Mouse (Mus musculus) adrenal gland, adult 8-10 months (tissue): ENCODE measurements around the gene Odr4. TPM values are rescaled to one million over a fixed set of nuclear protein-coding genes. Genes with fewer than 3 reads are reported as not detected.

Experiments used
- DNase-seq: peaks from one replicate; pipeline ENCODE4 v3.0.0; 2022
- total RNA-seq, 4 experiments: library from RNA; stranded (reverse); gene quantifications; 2 replicates each; pipeline ENCODE4 v1.2.4; 2022

Odr4 gene
- 10 to 100 TPM; 47.0 to 58.8 (median 50.4) TPM for total RNA-seq

DNA sequence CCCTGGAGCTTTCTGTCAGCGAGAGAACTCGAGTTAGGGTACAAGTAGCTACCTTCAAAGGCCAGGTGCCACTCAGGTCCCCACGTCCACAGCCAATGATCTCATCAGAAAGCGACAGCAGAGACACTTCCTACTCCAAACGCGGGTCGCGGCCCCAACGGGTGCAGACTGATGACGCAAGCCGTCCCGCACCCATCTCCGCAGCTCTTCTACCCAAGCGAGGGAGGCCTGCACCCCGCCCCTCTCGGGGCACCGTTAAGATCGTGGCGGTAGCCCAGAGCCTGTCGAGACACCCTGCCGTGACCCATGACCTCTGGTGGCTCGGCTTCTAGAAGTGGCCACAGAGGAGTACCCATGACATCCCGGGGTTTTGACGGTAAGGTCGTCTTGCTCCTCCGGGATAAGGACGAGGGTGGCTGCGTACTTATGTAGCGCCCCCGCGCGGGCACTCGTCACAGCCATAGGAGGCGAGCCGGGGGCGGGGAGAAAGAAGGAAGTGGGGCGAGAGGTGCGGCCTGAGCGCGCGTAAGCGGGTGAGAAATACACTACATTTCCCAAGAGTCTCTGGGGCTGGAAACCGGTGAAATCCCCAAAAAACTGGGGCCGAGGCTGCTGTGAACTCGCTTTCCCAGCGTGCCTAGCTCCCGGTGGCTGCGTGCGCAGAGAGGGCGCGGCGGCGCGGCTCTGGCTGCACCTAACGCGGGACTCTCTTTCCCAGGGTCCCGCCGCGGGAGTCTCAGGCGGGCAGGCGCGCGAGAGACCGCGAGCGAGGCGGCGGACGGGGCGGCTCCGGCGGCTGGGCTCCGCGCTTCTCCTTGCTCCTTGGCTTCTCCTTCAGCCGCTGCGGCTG, at the start of gene Odr4, which contains the start of gene Tpr:
Gene Odr4 (minus strand): TSS at position 443 of the 850 bp plus-strand sequence.
Gene Tpr (plus strand): TSS at position 201 of the 850 bp plus-strand sequence.
- peak; percentile 99 for DNase-seq

DNA sequence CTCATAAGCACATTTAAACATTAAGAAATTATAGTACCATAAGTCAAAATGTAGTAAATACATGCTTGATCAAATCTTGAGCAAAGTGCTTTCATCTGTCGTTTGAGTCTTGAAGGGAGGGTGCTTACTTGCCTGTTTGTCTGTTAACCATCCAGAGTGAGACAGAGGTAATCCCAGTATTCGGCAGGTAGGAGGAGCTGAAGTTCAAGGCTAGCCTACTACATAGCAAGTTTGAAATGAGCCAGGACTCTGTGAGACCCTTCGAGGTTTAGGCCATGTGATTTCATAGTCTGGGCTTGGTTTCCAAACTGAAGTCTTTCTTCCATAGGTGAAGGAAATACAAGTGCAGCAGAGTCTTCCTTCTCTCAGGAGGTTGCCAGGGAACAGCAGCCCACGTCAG, 48.9 kb upstream of the Odr4 start:
- no peak for DNase-seq

DNA sequence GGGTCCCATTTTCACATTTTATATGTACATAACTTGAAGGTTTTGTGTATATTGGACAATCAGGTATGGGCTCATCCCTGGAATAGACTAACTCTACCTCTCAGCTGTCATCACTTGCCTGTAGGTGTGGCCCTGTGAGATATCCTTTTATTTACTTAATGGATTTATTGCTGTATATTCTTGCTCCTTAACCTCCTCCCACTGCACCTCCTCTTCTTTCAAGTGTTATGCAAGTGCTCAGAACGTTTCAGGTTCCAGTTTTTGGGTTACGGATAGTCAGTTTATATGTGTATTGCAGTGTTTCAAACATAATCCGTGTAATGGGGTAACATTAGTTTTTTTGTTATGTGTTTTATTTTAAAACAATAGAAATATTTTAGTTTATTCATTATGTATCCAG, 45.8 kb upstream of the Odr4 start:
- DNase-seq, result no peak

DNA sequence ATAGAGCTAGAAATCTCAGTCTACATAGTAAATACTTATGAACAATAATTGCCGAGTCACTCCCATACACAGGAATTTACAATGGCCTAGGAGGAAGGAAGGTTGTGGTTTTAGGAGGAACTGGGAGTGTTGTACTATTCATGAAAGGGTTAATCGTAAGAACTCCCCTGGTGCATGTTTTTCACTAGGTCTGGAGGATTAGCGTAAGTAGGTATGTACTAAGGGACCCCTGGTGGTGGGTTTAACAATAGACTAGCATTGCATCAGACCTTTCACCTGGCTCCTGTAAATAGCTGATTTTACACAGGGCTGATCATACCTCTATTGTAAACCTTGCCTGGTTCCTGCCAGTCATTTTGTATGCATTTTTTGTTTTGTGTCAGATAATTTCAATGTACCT, 33.3 kb upstream of the Odr4 start:
- no peak for DNase-seq

DNA sequence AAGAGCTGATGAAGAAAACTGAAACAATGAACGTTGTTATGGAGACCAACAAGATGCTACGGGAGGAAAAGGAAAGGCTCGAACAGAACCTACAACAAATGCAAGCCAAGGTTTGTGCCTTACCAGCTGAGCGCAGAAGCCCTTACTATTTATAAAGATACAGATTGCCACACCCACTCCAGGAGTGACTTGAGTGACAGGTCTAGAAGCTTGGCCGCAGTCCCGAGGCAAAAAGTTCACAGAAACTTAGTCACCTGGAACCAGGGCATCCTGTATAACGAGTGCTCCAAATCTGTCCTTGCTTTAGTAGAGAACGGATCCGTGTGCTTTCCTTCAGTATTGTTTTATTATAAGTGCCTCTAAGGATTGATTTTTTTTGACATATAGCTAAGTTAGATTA, 32.8 kb upstream of the Odr4 start:
- no peak for DNase-seq

DNA sequence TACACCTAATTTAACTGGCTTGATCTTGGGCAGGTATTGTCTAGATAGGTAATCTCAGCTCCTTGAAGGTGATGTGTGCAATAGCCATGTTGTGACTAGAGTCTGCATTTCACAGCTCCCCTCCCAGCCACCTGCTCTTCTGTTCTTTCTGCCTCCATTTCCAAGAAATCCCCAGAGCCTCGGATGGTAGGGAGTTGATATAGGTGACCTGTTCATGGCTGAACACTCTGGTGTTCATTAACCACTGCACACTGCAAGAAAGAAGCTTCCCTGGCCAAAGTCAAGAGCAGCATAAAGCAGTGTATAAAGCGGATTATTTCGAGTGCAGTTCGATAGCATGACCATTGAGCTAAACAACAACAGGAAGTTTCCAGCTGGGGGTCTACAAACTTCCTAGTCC, 25.5 kb upstream of the Odr4 start:
- DNase-seq, result no peak

DNA sequence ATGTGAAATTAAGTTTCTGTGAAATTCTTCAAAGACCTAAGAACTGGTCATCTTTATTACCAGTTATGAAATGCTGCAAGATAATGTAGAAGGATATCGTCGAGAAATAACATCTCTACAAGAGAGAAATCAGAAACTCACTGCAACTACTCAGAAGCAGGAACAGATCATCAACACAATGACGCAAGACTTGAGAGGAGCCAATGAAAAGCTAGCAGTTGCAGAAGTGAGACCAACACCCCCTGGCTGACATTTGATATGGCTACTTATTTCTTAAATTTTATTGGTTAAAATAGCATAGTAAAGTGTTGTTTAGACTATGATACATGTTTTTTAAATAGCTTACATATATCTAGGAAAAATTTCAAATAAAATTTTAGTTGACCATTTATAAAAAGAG, 23.1 kb upstream of the Odr4 start:
- DNase-seq, result no peak

DNA sequence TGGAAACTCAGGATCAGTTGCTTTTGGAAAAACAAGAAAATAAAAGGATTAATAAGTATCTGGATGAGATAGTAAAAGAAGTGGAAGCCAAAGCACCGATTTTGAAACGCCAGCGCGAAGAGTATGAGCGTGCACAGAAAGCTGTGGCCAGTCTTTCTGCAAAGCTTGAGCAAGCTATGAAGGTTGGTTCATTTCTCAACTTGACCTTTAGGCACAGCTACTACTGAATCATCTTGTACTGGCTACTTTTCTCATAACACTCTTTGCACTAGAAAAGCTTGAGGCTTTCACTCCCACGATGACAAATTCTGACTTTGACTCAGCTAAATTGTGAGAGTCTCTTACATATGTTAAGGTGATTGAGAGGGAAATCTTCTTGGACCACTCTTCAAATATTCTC, 17.1 kb upstream of the Odr4 start:
- DNase-seq, result no peak

DNA sequence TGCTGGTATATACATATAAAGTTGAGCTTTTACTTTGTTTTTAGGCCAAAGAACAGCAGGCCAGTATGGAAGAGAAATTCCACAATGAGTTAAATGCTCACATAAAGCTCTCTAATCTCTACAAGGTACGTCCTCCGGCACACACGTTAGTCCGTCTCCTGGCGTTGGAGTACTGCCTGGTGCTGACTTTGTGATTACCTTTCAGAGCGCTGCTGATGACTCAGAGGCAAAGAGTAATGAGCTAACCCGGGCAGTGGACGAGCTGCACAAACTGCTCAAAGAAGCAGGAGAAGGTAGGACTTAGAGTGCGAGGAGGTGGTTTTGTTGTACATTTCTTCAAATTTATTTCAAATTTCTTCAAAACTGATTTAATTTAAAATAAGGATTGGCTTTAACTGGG, 14.4 kb upstream of the Odr4 start:
- DNase-seq, result no peak

DNA sequence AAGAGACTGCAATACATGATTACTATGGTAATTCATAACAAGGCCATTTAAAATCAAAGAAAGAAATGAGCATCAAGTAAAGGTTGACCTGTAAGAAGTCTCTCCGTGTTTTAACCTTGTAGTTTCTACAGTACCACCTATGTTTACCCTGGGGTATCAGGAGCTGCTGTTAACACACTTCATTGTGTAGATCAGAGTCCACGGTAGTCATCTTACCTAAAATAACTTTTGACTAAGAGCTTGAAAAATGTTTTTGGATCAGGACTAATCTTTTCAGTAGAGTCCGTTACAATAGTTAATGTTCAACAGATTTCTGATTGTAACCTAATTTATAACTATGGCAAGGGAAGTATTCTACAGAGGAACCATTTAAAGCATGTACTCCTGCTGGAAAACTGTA, 11.7 kb upstream of the Odr4 start:
- no peak for DNase-seq

DNA sequence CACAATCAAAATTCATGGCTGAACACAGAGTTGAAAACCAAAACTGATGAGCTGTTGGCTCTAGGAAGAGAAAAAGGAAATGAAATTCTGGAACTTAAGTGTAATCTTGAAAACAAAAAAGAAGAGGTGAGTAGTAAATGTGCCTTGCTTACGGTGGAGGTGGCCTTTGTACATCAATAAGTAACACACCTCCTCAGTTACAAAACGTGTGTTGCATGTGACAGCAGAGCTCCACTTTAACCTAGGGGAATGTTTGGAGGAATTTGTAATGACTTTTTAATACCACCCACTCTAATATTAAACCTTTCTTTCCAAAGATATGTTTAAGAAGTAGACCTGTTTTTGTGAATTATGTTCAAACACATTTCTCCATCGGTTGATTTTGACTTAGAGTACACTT, 11.0 kb upstream of the Odr4 start:
- DNase-seq, result no peak

DNA sequence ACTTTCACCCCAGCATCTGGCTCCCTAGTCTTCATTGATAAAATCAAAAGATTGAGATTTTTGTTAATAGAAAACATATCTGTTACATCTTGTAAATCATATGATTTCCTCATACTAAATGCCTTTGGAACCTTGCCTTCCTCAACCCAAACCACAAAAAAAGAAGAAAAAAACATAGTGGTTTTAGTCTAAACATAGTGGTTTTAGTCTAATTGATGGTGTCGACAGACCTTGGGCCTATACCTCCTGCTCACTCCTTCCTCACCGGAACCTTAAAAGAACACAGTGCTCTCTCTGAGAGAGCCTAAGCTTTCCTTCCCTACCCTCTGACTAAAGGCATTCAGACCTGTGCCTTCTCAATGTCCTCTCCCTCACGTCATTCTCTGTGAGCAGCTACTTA, 3.1 kb upstream of the Odr4 start:
- no peak for DNase-seq

DNA sequence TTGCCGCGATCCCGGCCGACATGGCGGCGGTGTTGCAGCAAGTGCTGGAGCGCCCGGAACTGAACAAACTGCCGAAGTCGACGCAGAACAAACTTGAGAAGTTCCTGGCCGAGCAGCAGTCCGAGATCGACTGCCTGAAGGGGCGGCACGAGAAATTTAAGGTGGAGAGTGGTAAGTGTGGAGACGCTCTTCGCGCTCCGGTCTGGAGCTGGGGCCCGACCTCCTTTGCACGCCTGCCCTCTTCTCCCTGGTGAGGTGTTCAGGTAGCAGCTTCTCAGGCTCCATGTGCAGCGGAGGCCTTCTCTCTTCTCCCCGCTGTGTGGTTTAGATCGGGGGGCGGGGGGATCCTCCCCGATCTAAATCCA, 590 bp upstream of the Odr4 start:
- no peak for DNase-seq

DNA sequence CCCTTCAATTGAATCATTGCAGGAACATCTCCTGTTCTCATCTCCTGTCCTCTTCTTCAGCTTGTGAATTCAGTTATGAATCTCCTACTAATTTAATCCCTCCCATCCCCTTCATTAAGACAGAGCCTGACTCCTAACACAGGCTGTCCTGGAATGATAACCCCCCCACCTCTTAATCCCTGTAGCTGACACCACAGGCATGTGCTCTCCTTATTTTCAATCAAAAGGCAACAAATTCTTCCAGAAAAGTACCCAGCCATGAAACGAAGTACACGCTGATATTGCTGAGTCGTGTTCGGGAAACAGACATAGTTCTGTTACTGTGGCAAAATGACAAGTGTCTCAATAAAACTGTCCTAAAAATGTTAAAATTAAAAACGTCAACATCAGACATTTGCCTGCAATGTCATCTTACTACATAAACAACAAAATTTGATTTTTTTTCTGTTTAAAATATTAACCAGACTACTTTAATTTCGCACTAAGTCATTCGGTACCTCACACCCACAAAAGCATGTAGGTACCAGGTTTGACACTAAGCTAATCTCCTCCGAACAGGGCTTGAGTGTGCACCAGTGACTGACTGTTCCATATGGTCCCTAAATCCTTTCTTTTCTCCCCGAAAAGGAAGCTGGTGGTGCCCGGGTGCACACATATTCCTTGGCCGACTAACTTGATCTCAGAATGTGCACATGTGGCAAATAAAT, 796 bp downstream of the Odr4 start:
- DNase-seq, result no peak

DNA sequence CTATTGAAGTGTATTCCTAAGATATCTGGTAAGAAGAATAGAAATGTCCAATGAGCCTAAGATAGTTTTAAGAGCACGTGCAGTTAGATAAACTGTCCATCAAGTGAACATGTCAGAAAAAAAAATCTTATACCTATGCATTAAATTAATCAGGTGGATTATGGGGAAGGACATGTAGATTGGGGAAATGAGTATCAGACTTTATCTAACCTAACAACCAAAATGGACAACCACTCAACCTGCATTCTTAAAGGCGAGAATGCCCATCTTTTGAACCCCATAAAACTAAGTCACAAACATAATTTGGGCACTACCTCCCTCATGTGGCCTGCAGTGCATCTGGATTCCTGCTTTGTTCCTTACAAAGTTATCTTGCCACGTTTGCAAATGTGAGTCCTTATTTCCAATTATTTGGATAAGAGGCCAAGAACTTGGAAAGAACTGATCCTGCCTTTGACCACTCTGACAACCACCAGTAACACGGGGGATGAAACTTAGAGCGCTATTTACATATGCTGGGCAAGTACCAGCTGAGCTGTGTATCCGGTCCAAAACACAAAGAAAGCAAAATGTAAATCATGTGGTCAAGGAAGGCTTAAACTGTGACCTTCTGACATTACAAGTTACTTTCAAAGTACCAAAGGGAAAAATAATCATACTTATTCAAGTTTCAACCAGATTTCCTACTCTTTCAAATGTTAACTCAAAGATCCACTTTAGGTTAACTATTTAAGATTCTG, 3.3 kb downstream of the Odr4 start:
- no peak for DNase-seq

DNA sequence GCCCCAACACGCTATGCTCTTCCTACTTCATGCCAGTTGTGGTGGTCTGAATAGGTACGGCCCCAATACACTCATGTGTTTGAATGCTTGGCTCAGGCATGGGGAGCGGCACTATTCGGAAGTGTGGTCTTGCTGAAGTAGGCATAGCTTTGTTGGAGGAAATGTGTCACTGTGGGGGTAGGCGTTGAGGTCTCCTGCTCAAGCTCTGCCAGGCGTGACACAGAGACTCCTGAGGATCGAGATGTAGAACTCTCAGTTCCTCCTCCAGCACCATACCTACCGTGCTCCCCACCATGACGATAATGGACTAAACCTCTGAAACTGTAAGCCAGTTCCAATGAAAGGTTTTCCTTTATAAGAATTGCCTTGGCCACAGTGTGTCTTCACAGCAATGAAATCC, 5.3 kb downstream of the Odr4 start:
- DNase-seq, result no peak

DNA sequence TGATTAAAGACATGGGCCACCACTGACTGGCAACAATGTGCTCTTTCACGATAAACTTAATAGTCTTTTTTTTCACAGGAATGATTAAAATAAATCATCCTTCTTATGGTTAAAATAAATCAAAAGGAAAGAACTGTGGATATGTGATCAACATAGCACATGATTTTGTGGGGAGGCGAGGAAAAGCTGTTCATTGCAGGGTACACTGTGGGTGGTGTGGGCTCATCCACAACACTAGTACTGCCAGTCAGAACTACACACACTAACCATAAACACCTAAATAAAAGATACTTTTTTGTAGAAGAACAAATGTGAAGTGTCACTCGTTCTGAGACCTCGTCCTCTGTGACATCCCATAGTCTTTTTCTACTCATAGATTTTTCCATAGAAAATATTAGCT, 8.7 kb downstream of the Odr4 start:
- DNase-seq, result no peak

DNA sequence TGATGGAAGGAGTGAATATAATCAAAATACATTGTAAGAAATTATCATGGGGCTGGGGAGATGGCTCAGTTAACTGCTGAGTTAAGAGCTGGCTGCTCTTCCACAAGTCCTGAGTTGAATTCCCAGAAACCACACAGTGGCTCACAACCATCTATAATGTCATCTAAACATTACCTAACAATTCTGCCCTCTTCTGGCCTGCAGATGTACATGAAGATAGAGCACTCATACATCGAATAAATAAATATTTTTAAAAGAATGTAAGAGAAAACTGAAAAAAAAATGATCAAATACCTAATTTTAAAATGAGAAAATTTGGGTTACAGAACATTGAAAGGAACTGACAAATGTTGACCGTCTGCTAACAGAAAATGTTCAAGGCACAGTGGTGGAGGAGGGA, 18.6 kb downstream of the Odr4 start:
- DNase-seq, result no peak

DNA sequence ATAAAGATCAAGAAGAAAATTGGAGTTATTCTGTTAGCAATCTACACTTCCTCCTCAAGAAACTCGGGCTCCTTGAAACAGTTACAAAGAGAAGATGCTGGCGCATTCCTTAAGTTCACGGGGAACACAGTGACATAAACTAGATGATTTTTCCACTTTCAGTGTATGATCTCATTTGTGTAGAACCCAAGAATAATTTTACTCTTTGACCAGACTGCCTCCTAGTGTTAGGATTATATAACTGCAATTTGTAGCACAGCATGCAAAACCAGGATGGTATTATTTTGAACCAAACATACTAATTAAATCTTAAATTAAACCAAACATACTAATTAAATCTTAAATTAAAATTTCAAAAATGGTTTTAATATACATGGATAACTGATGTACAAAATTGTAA, 20.0 kb downstream of the Odr4 start:
- no peak for DNase-seq

DNA sequence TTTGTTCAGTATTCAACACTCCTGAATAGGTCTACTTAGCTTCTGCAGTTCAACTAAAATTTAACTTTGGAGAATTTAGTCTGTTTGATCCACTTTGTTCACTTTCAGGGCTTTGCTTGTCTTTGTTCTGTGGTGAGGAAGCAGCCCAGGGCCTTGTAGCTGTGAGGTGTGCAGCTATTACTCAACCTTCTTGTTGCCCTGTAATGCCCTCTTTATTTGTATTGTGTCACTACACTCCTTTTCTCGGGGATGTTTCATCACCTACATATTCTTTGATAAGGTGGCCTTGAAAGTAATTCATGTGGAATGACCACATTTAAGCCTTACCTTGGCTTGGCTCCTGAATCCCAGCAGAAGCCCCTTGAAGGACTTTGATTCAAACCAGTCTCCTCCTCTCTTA, 32.0 kb downstream of the Odr4 start:
- DNase-seq, result no peak

DNA sequence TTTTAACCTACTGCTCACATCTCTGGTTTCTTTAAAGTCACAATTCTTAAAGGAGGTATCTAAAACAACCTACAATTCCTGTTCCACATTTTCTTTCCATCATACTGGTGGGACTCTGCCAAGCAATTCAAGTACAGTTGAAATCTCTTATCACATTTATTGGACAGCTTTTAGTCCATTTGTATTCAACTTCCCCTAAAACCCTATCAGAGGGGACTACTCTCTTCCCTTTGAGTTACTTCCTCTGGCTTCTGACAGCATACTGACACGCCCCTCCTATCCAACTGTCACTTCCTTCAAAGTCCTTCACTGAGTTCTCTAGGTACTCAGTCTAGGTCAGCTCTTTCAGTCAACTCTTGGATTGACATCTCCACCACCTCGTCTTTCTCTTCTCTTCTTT, 57.8 kb downstream of the Odr4 start:
- no peak for DNase-seq

DNA sequence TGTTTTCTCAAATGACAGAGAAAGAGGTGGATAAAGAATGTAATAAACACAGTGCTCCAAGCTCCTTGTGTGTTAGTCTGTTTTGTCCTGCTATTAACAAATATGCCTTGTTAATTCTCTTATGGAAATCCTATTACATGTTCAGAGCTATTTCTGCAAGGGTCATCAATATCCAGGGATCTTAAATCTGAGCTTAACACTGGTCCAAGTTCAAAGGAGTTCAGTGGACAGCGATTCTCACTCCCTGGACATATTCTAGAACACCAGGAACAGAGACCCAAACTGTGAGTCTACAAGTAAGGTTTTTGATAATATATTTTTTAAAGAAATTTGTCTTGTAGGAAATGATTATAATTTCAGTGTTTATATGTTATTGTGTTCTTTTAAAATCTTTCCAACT, 73.7 kb downstream of the Odr4 start, which contains the start of gene Pdc:
Gene Pdc (plus strand): TSS at position 213 of the 400 bp plus-strand sequence.
- no peak for DNase-seq
